Mouse (Mus musculus) C2C12 (cell line): Measurements from ENCODE around the gene Trarg1. TPM values are rescaled to one million over a fixed set of nuclear protein-coding genes. Genes with fewer than 3 reads are reported as not detected.
"Not testable (repeated sequence)": the region's sequence is repeated elsewhere in the genome, so short reads cannot be mapped to it uniquely, and the experiment has no call there.

Source experiments
- H3K27me3 ChIP-seq: one replicate; pipeline ENCODE4 v1.6.1; 2011; ENCODE audit not compliant: control insufficient read depth, insufficient read depth, insufficient read length
- H3K36me3 ChIP-seq: one replicate; pipeline ENCODE4 v1.6.1; 2011; ENCODE audit not compliant: control insufficient read depth, insufficient read depth
- H3K4me3 ChIP-seq: one replicate; pipeline ENCODE4 v1.5.1; 2011; ENCODE audit warnings: mild to moderate bottlenecking, control low read depth; ENCODE audit not compliant: poor library complexity, insufficient read depth, severe bottlenecking
- H3K79me2 ChIP-seq: one replicate; pipeline ENCODE4 v1.6.1; 2011; ENCODE audit not compliant: control insufficient read depth, insufficient read depth
- H3K79me3 ChIP-seq: one replicate; pipeline ENCODE4 v1.6.1; 2011; ENCODE audit warnings: low read depth, control low read depth
- H3ac ChIP-seq: one replicate; pipeline ENCODE3; 2011; ENCODE audit warnings: low read depth; ENCODE audit not compliant: control insufficient read depth, insufficient read length
- CEBPB ChIP-seq: IDR thresholded peaks from one replicate; pipeline ENCODE4 v1.6.1; 2011; ENCODE audit warnings: low read depth, mild to moderate bottlenecking, control low read depth, moderate library complexity
- CTCF ChIP-seq: IDR thresholded peaks from one replicate; pipeline ENCODE4 v1.5.1; 2011; ENCODE audit not compliant: control insufficient read depth, insufficient read depth, insufficient read length
- FOSL1 ChIP-seq: IDR thresholded peaks from one replicate; pipeline ENCODE4 v1.8.0; 2011; ENCODE audit warnings: mild to moderate bottlenecking, low read length; ENCODE audit not compliant: poor library complexity, insufficient read depth, severe bottlenecking
- MAX ChIP-seq: IDR thresholded peaks from one replicate; pipeline ENCODE4 v1.6.1; 2011; ENCODE audit warnings: mild to moderate bottlenecking, control low read depth
- MYOD1 ChIP-seq: IDR thresholded peaks from one replicate; pipeline ENCODE4 v1.6.1; 2011; ENCODE audit warnings: low read depth; ENCODE audit not compliant: control insufficient read depth, insufficient read length
- MYOG ChIP-seq: IDR thresholded peaks from one replicate; pipeline ENCODE4 v1.6.1; 2011; ENCODE audit not compliant: control insufficient read depth, insufficient read length; ENCODE audit errors: extremely low read depth
- USF1 ChIP-seq: IDR thresholded peaks from one replicate; pipeline ENCODE4 v1.6.1; 2011; ENCODE audit warnings: low read depth, mild to moderate bottlenecking, control low read depth, moderate library complexity
- long read RNA-seq, 2 experiments: library from polyadenylated mRNA; unstranded; transcript quantifications; one replicate each; pipeline ENCODE4 v2.0.0; 2019 to 2020
- polyA plus RNA-seq: library from polyadenylated mRNA; unstranded; fragments of >200 nt; fragmentation: generic; extraction: Trizol; gene quantifications from one replicate; pipeline ENCODE4 v1.2.1, GENCODE M21; 2012; ENCODE audit warnings: missing spikeins

The Trarg1 gene
- 0.05 TPM for polyA plus RNA-seq
- long read RNA-seq, experiment 1 = 0 reads
- long read RNA-seq, experiment 2 = 0 reads

DNA sequence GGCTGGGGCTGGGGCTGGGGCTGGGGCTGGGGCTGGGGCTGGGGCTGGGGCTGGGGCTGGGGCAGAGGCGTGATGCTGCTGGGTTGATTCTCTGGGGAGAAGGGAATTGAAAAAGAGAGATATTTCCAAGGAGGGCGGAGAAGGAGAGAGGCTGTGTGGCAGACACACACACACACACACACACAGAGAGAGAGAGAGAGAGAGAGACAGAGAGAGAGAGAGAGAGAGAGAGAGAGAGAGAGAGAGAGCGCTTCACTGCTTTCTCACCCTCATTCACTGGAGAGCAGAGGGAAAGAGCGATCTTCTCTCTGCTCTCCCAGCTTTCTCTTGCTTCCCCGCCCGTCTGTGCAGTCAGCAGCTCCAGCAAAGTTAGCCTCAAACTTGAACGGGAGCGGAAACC is at the start of gene Trarg1:
TSS of gene Trarg1 (plus strand) at position 301 of the 400 bp plus-strand sequence.
- H3K27me3 ChIP-seq, H3K36me3 ChIP-seq, H3K79me3 ChIP-seq, H3ac ChIP-seq, H3K79me2 ChIP-seq, H3K4me3 ChIP-seq: not testable (repeated sequence)

DNA sequence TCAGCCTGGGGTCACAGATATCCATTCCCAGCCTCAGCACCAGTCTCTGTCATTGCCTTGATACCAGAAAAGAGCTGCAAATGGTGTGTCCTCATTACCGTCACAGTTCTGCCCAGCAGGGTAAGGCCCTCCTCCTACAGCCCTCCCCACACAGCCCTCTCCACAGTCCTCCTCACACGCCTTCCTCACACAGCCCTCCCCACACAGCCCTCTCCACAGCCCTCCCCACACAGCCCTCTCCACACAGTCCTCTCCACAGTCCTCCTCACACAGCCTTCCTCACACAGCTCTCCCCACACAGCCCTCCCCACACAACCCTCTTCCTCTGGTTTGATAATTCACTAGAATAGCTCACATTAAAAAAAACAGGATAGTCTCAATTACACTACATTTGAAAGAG is 49.6 kb upstream of the Trarg1 start:
- H3K4me3 ChIP-seq = no peak overlapping the region
- H3K36me3 ChIP-seq = no peaks in the 10 kb centered on the region
- TF ChIP-seq MAX = no peak
- no peak for TF ChIP-seq FOSL1
- no peak for TF ChIP-seq CEBPB
- TF ChIP-seq MYOG = no peak
- no peak for TF ChIP-seq CTCF
- TF ChIP-seq MYOD1 = no peak
- TF ChIP-seq USF1 = no peak
- H3K79me3 ChIP-seq = no peaks in the 10 kb centered on the region
- H3K79me2 ChIP-seq = no peaks in the 10 kb centered on the region
- no peak overlapping the region for H3ac ChIP-seq
- no peaks in the 10 kb centered on the region for H3K27me3 ChIP-seq

DNA sequence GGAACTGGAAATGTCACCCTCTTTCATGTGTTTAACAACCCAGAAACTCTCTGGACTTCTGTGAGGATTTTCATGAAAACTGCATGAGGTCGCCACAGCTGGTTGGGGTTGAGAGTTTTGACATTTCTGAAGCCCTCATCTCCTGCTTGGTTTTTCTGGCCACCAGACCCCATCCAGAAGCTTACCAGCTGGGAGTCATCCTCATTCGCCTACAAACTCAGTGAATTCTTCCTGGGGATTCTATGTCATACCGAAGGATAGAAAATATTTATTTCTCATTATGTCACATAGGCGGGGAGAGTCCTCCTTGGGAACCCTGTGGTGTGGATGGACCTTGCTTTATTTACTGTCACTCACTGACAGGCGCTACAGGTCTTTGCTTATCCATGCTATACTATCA is 49.1 kb upstream of the Trarg1 start:
- Histone ChIP-seq H3K4me3 (no peak overlapping the region), H3K79me3 (no peaks in the 10 kb centered on the region), H3K79me2 (no peaks in the 10 kb centered on the region), H3ac (no peak overlapping the region), H3K36me3 (no peaks in the 10 kb centered on the region), H3K27me3 (no peaks in the 10 kb centered on the region)
- TF ChIP-seq USF1 = no peak
- TF ChIP-seq MYOG = no peak
- no peak for TF ChIP-seq CEBPB
- TF ChIP-seq CTCF = no peak
- TF ChIP-seq MYOD1 = no peak
- TF ChIP-seq MAX = no peak
- no peak for TF ChIP-seq FOSL1

DNA sequence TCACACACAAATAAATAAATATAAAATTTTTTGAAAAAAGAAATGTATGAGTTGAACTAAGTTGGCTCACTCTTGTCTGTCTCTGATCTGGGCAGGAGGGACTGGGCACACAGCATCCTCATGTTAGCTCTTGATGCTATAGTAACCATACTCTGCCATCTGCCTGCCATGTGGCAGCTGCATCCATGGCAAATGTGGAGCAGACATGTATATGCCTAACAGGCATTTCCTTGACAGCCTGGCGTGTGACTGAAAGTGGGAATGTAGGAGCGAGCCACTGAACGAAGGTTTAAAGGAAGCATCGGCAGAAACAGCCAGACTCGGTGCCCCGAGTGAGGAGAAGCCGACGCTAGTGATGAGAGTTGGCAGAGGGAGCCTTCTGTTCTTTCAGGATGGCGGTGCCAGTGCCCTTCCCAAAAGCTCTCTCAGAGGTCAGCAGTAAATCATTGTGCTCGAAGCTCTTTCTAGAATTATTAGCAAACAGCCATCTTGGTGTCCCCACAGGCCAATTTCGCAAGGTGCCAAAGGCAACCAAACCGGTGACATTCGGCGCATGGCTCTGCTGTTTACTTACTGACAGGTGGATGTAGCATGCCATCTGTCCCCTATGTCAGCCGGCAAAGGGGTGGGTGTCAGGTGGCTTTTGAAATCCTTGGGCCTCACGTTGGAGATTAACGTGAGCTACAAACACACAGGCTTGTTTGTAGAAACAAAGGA is 40.2 kb upstream of the Trarg1 start:
- H3ac ChIP-seq = no peak overlapping the region
- no peaks in the 10 kb centered on the region for H3K27me3 ChIP-seq
- H3K79me2 ChIP-seq = no peaks in the 10 kb centered on the region
- no peaks in the 10 kb centered on the region for H3K79me3 ChIP-seq
- no peak overlapping the region for H3K4me3 ChIP-seq
- TF ChIP-seq CTCF (no peak), MYOD1 (no peak), CEBPB (no peak), MAX (no peak), FOSL1 (no peak), MYOG (no peak), USF1 (no peak)
- H3K36me3 ChIP-seq = no peaks in the 10 kb centered on the region

DNA sequence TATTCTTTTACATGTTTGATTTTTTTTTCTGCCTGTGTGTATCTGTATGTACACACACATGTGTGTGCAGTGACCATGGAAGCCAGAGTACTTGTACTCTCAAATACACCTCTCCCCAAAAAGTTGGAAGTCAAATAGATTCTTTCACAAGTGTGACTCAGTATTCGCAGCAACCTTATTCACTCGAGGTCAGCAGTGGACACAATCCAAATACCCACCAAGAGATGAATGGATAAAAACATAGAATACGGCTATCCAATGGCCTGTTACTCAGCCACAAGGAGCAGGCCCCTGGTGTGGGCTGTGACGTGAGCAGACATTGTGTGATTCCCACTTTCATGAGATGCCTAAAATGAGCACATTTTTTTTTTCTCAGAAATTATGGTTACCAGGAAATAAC is 39.4 kb upstream of the Trarg1 start:
- Histone ChIP-seq H3K79me3 (no peaks in the 10 kb centered on the region), H3K79me2 (no peaks in the 10 kb centered on the region), H3K4me3 (no peak overlapping the region), H3K36me3 (no peaks in the 10 kb centered on the region), H3ac (no peak overlapping the region), H3K27me3 (no peaks in the 10 kb centered on the region)
- TF ChIP-seq CEBPB (no peak), USF1 (no peak), CTCF (no peak), MAX (no peak), FOSL1 (no peak), MYOD1 (no peak), MYOG (no peak)

DNA sequence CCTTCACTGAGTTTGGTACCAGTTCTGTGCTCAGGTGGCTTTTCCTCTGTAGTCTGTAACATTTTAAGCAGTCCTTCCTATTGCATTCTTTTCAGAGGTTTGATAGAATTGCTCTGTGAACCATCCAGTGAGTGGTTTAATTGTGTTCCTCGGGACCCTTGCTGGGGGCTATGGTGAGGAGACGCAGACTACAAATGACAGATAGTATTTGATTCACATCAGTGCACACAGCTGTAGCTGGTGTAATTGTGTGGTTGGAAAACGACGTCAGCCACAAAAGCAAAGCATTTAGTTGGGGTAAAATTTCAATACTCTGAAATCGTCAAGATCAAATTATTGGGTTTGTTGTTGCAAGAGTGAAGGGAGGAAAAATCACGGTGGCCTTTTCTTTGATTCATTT is 35.4 kb upstream of the Trarg1 start:
- Histone ChIP-seq H3K4me3 (no peak overlapping the region), H3K79me2 (no peaks in the 10 kb centered on the region), H3ac (no peak overlapping the region), H3K36me3 (no peaks in the 10 kb centered on the region), H3K27me3 (no peaks in the 10 kb centered on the region), H3K79me3 (no peaks in the 10 kb centered on the region)
- TF ChIP-seq CEBPB (no peak), MYOG (no peak)
